Mouse (Mus musculus) liver, embryonic 14.5 days (tissue): Measurements from ENCODE around the gene Entpd1.

Experiments
- CTCF ChIP-seq: IDR thresholded peaks from 2 replicates; pipeline ENCODE4 v1.5.1; 2016; ENCODE audit warnings: antibody characterized with exemption, low read depth, control low read depth
- EP300 ChIP-seq: IDR thresholded peaks from 2 replicates; pipeline ENCODE4 v1.6.1; 2016; ENCODE audit warnings: antibody characterized with exemption, low read depth

DNA sequence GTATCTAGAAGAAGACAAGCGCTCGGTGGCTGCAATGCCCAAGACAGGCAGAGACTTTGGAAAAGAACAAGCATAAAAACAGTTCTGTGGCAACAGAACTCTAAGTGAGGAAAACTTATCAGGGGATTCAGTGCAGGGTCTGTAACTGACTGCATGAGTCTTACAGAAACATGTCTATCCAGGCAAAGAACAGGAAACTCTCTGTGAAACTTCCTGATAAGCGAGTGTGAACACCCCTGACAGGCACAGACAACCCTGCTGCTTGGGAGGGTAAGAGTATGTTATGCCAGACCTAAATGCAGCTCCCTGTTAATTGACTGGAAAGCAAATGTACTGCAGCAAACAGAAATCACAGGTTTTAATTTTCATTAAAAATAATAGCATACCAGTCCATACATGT lies 10.3 kb upstream of the Entpd1 start:
- no peak for TF ChIP-seq CTCF
- 0 out of 2 replicates have a peak, but pooled peaks have one; percentile 16 for TF ChIP-seq EP300
